Mouse (Mus musculus) forebrain, embryonic 15.5 days (tissue): ENCODE data around the gene Isyna1. TPM values are rescaled to one million over a fixed set of nuclear protein-coding genes. Genes with fewer than 3 reads are reported as not detected.

Source experiments
- ATAC-seq: fragments of 200-750 bp; cut with Nextera tagmentation; replicated peaks from 2 replicates; pipeline ENCODE4 v1.8.0; 2017; ENCODE audit warnings: mild to moderate bottlenecking, moderate TSS enrichment, moderate library complexity
- H3K27ac ChIP-seq: fragments of 300-500 bp; sonication (generic); replicated peaks from 2 replicates; pipeline ENCODE4 v1.5.1; 2015; ENCODE audit warnings: mild to moderate bottlenecking, inconsistent platforms
- H3K27me3 ChIP-seq: fragments of 300-500 bp; sonication (generic); 2 replicates; pipeline ENCODE4 v1.6.1; 2015; ENCODE audit warnings: inconsistent platforms
- H3K36me3 ChIP-seq: fragments of 300-500 bp; sonication (generic); 2 replicates; pipeline ENCODE4 v1.6.1; 2015; ENCODE audit warnings: mild to moderate bottlenecking, inconsistent platforms
- H3K4me1 ChIP-seq: fragments of 300-500 bp; sonication (generic); 2 replicates; pipeline ENCODE4 v1.6.1; 2015; ENCODE audit warnings: inconsistent platforms
- H3K4me2 ChIP-seq: fragments of 300-500 bp; sonication (generic); replicated peaks from 2 replicates; pipeline ENCODE4 v1.6.1; 2015; ENCODE audit warnings: mild to moderate bottlenecking, inconsistent platforms
- H3K4me3 ChIP-seq: fragments of 300-500 bp; sonication (generic); 2 replicates; pipeline ENCODE4 v1.5.1; 2015; ENCODE audit warnings: mild to moderate bottlenecking, inconsistent platforms
- H3K9ac ChIP-seq: fragments of 300-500 bp; sonication (generic); replicated peaks from 2 replicates; pipeline ENCODE4 v1.6.1; 2015; ENCODE audit warnings: mild to moderate bottlenecking, inconsistent platforms
- H3K9me3 ChIP-seq: fragments of 300-500 bp; sonication (generic); 2 replicates; pipeline ENCODE4 v1.6.1; 2016; ENCODE audit warnings: inconsistent platforms
- WGBS: fragments of 180-500 bp; shearing (Covaris S2); methylation state at CpG from one replicate; pipeline ENCODE4 v1.1.7; 2015; ENCODE audit warnings: mixed read lengths; 5-methylcytosine and 5-hydroxymethylcytosine counted together
- polyA plus RNA-seq: library from polyadenylated mRNA; unstranded; fragments of >200 nt; fragmentation: Nextera tagmentation; extraction: Ambion mirVana; gene quantifications from 2 replicates; pipeline ENCODE4 v1.2.1, GENCODE M21; 2015

The Isyna1 gene
- polyA plus RNA-seq, 1 experiment from 2014 or later: 116 TPM

DNA sequence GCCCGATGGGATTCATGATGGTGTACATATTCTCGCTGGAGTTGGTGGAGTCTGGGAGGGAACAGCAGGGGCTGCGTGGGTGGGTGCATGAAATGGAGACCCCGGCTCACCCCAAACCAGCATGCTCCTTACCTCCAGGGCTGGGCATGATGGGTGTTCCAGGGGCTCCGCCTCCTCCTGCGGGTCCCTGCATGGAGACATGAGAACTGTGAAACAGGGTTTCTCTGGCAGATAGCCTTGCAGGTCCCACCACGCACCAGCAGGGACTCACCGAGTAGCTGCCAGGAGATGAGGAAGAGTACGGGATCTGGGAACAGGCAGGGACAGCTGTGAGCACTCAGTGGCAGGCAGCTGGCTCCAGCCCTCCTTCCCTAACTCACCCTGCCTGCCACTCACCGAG lies 4.5 kb downstream of the Isyna1 start:
- Histone ChIP-seq H3K9ac (peak overlapping the region; percentile 66), H3K4me3 (peak overlapping the region; percentile 49), H3K4me2 (peak overlapping the region; percentile 90), H3K9me3 (no peaks in the 10 kb centered on the region), H3K4me1 (peaks cover 63% of the 10 kb centered on the region), H3K27me3 (no peaks in the 10 kb centered on the region), H3K36me3 (0 out of 2 replicates have a peak, but pooled peaks cover 2% of the 10 kb centered on the region), H3K27ac (no peak overlapping the region)
- 12% methylated on average over 10 of the region's 10 CpGs for WGBS
- peak; percentile 1; the same call in 1 of the 2 replicates for ATAC-seq

DNA sequence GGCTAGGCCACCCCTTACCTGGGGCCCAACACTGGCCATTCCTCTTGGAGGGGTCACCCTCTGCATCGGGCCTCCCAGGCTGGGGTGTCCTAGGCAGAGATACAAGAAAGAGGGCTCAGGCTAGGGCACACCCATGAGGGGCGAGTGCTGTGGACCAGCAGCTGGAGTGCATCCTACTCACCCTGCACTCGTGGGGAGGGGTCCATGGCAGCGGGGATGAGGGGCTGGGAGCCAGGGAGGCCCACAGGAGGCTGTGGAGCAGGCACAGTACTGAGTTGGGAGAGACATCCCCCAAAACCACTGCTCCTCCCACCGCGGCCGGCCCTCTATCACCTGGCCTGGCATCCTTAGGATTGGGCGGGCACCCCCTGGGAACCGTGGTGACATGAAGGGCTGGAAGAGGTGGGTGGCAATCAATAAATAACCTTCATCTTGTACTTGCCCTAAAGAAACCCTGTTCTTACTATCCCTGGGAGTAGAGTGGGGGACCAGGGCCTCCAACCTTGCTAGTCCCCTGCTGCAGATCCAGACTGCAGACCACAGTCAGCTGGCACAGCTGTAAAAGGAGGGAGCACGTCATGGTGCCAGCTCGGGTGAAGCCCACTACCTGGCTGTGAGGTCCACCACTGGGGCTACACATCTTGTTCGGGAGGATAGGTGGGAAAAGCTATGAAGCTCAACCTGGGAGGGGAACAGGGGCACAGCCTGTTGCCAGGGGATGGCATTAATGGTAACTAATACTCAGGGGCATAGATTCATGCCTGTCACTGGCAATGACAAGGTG lies 5.5 kb downstream of the Isyna1 start:
- H3K9ac ChIP-seq: no peak overlapping the region
- 87% methylated on average over 12 of the region's 12 CpGs for WGBS
- no peak for ATAC-seq
- H3K4me1 ChIP-seq: peaks cover 55% of the 10 kb centered on the region
- H3K27ac ChIP-seq: no peak overlapping the region
- no peaks in the 10 kb centered on the region for H3K27me3 ChIP-seq
- H3K9me3 ChIP-seq: no peaks in the 10 kb centered on the region
- H3K36me3 ChIP-seq: 0 out of 2 replicates have a peak, but pooled peaks cover 2% of the 10 kb centered on the region
- H3K4me2 ChIP-seq: no peak overlapping the region
- H3K4me3 ChIP-seq: no peak overlapping the region

DNA sequence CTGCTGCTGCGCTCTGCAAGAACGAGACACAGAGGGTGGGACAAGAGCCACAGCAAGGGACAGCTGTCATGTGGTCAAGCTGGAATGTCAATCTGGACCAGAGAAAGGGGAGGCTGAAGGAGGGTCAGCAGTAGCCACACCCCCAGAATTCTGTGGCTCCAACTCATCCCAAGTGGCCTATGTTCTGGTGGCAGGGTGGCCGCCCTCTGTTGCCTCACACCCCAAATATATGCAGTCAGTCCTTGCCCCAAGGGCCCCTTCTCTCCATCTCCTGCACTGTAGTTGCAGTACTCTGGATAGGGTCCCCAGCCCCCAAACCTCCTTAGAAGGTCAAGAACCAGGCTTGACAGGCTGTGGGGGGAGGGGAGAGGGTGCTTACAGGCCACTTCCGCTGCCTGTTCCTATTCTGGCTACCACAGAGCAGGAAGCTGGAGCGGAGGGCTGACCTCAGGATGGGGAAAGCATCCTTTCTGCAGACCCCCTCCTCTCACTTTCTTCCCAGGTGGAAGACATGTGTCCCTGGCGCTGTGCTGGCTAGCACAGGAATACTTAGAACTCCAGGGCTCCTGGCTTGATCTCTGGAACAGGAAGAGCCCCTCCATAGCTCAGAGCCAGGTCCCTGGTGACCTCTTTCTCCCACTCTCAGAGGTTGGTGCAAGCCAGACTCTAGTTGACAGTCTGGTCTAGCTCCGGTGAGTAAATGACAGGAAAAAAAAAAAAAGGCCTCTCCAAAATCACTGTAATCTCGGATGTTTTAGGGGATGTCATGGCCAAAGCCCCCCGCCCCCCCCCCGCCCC lies 6.5 kb downstream of the Isyna1 start:
- H3K4me2 ChIP-seq: peak overlapping the region; percentile 38
- no peaks in the 10 kb centered on the region for H3K9me3 ChIP-seq
- H3K9ac ChIP-seq: peak overlapping the region; percentile 26
- peak overlapping the region; percentile 60 for H3K27ac ChIP-seq
- 20% methylated on average over 9 of the region's 10 CpGs for WGBS
- H3K36me3 ChIP-seq: no peaks in the 10 kb centered on the region
- peak; percentile 3; the same call in 1 of the 2 replicates for ATAC-seq
- peak overlapping the region; percentile 19 for H3K4me3 ChIP-seq
- peaks cover 45% of the 10 kb centered on the region for H3K4me1 ChIP-seq
- H3K27me3 ChIP-seq: no peaks in the 10 kb centered on the region

DNA sequence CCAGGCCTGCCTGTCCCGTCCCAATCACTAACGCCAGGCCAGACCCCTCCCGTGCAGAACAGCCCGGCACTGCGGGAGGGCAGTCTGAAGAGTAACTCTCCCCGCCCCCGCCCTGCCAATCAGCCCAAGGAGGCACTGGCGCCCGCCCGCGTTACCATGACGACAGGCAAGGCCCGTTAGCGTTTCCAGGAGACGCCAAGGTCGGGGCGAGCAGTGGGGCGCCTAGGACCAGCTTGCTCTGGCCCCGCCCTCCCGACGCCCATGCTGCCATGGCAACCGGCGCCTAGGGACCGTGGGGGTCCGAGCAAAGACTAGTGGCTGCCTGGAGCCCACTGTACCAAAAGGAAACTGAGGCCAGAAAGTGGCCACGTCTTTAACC lies 7.1 kb downstream of the Isyna1 start:
- H3K27me3 ChIP-seq: no peaks in the 10 kb centered on the region
- H3K4me2 ChIP-seq: peak overlapping the region; percentile 38
- peak; percentile 32 for ATAC-seq
- peaks cover 45% of the 10 kb centered on the region for H3K4me1 ChIP-seq
- H3K9ac ChIP-seq: peak overlapping the region; percentile 26; the same call in 1 of the 2 replicates
- H3K4me3 ChIP-seq: peak overlapping the region; percentile 19
- H3K9me3 ChIP-seq: no peaks in the 10 kb centered on the region
- WGBS: 1% methylated on average over 26 of the region's 26 CpGs
- peak overlapping the region; percentile 60 for H3K27ac ChIP-seq
- no peaks in the 10 kb centered on the region for H3K36me3 ChIP-seq

DNA sequence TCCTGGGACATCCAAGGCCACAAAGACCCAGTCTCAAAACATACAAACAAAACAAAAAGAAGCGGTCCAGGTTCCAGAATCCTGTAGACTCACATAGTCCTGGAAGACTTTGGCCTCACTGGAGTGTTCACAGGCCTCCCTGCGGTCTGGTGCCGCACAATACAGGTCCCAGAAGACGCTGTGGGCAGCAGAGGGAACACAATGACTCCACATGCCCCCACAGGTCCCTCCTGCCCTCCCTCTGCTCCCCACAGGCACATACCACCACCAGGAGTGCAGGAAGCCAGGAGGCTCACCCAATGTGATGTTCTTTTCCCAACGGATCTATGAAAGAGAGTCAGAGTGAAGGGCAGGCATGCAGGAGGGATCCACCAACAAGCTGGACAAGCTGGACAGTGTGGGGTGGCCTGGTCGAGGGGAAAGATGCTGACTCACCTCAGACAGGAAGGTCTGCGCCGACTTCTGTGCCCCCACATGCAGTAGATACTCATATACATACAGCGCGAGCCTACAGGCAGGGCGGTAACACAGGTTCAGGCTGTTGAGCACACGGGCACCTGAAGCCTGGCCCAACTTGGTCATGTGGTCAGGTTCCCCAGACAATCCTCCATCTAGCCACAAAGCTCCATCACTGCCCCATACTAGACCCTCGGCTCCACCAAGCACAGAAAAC lies 8.1 kb downstream of the Isyna1 start:
- Histone ChIP-seq H3K27ac (no peak overlapping the region), H3K4me2 (no peak overlapping the region), H3K4me1 (peaks cover 48% of the 10 kb centered on the region), H3K36me3 (no peaks in the 10 kb centered on the region), H3K27me3 (no peaks in the 10 kb centered on the region), H3K9ac (no peak overlapping the region), H3K9me3 (no peaks in the 10 kb centered on the region), H3K4me3 (no peak overlapping the region)
- ATAC-seq: no peak
- 94% methylated on average over 13 of the region's 13 CpGs for WGBS

DNA sequence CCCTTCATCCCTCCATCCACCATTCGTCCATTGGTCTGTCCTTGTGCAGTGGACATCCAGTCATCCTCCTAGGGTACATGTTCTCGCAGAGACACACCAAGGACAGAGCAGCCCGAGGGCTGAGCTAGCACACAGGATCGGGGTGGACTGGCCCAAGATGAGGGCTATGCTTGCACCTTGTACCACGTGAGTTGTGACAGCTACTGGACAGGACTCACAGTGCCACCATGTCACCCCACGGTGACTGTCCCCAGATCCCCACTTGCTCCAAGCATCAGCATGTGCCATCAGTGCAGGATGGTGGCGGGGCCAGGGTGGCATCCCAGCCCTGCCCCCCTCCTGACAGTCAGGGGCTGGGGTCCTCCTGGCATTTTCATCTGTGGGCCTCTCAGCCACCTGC lies 10.4 kb downstream of the Isyna1 start:
- H3K27ac ChIP-seq: no peak overlapping the region
- H3K9me3 ChIP-seq: no peaks in the 10 kb centered on the region
- no peaks in the 10 kb centered on the region for H3K36me3 ChIP-seq
- H3K4me1 ChIP-seq: peaks cover 47% of the 10 kb centered on the region
- no peak overlapping the region for H3K4me3 ChIP-seq
- 82% methylated on average over 7 of the region's 7 CpGs for WGBS
- H3K9ac ChIP-seq: no peak overlapping the region
- no peak for ATAC-seq
- H3K4me2 ChIP-seq: no peak overlapping the region
- peaks cover 4% of the 10 kb centered on the region; the same call in 1 of the 2 replicates for H3K27me3 ChIP-seq

DNA sequence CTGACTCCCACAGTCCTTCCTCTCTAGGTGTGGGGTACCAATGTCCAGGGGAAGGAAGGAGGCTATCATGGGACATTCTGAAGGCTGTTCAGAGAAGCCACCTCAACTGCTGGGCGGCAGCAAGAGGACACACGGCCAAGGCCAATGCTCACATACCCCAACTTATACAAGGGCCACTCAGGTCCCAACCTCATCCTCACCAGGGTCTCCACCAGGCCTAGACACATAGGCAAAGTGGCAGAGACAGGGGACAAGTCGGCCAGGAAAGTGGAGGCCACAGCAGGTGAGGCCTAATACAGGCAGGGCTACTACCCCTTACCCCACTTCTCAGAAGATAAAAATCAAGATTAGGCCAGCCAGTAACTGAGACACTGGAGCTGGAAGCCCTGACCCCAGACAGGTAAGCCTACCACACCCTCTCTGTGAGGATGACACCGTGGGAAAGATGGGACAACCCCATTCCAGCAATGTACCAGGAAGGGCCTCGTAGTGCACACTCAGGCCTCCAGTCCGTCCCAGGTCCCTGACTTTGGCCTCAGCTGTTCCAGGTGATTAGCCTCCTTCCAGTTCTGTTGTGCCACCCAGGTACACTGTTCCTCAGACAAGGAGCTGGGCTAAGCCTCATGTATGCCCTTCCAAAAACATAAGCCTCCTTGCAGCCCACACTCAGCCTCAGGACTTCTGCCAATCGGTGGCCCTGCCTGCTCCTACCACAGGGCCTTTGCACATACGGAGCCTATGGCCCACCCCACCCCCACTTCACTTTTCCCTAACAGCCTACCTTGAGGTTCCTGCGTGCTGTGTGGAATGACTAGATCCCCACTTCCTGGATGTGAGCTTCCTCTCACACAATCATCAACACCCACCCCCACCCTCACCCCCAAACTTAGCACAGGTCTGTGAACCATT lies 12.0 kb downstream of the Isyna1 start:
- no peak overlapping the region for H3K4me3 ChIP-seq
- peaks cover 50% of the 10 kb centered on the region for H3K4me1 ChIP-seq
- peak overlapping the region; percentile 63; the same call in 1 of the 2 replicates for H3K4me2 ChIP-seq

DNA sequence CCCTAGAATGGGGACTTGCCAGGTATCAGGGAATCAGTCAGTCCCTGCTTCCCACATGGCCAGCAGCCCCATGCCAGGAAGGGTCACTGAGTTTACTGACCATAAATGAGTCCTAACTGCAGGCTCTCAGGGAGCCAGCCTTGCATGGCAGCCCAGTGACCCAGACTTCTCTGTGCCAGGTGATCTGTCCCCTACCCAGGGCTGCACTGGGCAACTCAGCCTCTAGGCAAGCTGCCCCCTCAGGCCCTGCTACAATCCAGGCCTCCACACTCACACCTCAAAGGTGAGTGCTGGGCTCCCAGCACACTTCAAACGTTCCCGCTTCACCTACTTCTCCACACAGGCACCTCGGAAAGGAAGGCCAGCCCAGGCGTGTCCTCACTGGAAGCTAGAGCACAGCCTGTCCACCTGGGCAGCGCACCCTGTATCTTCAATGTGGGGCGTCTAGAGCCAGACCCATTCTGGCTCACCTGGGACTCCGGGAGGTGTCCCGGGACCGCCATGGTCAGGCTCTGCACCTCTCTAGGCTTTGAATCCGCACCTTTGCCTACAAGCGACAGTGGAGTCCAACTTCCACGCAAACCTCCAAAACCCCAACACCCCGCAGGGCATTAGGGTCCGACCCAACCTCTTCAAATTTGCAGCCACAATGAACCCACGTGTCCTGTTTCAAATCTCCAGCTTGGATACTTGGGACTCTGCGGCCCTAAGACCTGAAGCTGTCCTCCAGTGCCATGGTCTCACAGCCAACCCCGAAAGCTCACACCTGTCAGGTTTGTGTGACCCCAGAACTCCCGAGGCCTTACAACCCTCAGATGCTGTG lies 12.8 kb downstream of the Isyna1 start:
- Histone ChIP-seq H3K27me3 (peaks cover 4% of the 10 kb centered on the region; the same call in 1 of the 2 replicates), H3K4me2 (peak overlapping the region; percentile 63), H3K4me3 (peak overlapping the region; percentile 58), H3K4me1 (peaks cover 52% of the 10 kb centered on the region), H3K36me3 (no peaks in the 10 kb centered on the region), H3K9ac (peak overlapping the region; percentile 71), H3K9me3 (no peaks in the 10 kb centered on the region), H3K27ac (no peak overlapping the region)
- WGBS: 65% methylated on average over 18 of the region's 18 CpGs
- ATAC-seq: no peak

More for the DNA sequence above, 12.0 kb downstream of the Isyna1 start:
- Histone ChIP-seq H3K36me3 (no peaks in the 10 kb centered on the region), H3K27me3 (peaks cover 4% of the 10 kb centered on the region; the same call in 1 of the 2 replicates), H3K27ac (no peak overlapping the region), H3K9me3 (no peaks in the 10 kb centered on the region), H3K9ac (no peak overlapping the region)
- ATAC-seq: no peak
- WGBS: 88% methylated on average over 9 of the region's 9 CpGs

DNA sequence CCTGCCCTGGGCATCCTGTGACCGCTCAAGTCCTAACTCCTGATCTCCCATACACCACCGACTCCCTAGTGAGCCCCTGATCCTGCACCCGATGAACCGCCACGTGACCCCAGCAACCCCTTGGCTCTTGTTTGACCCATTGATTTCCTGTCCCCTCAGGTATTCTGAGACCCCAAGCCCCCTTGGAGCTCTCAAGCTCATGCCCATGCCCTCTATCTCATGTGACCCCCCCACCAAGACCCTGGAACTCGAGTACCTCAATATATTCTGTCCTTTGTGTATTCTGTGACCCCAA lies 13.4 kb downstream of the Isyna1 start:
- no peak for ATAC-seq

DNA sequence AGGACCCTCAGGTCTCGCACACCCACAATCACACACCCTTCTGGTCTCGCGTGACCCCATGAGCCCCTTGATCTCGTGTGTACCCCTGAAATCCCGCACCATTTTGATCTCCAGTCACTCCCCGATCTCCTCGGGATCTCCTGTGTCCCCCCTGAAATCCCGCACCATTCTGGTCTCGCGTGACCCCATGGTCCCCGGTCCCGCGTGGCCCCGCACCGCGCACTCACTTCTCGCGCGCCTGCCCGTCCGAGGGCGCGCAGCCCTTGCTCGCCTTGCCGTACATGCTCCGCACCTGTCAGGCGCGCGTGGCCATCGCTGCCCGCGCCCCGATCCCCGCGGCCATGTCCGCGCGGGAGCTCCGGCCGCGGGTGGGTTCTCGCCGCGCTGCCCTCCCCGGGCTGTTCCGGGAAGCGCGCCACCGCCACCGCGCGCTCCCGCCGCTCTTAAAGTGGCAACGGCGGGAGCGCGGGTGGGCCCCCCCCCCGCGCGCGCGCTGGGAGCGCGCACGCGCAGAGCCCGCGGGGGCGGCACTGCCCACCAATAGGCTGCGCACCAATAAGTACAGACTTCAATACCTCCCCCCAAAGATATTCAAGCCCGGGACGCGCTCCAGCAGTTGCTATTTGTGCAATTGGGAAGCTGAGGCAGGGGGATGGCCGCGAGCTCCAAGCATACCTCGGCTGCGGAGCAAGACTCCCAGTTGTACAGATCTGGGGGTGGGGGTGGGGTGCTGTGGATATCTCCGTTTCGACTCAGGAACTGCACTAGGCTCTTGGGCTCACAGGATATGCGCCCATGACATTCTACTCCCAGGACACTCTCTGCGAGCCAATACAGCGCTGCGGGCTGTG lies 13.9 kb downstream of the Isyna1 start:
- H3K27ac ChIP-seq: peak overlapping the region; percentile 70
- peaks cover 4% of the 10 kb centered on the region; the same call in 1 of the 2 replicates for H3K27me3 ChIP-seq
- peak overlapping the region; percentile 71 for H3K9ac ChIP-seq
- H3K4me3 ChIP-seq: peak overlapping the region; percentile 58
- H3K9me3 ChIP-seq: no peaks in the 10 kb centered on the region
- ATAC-seq: 0 out of 2 replicates have a peak, but pooled peaks have one; percentile 14
- peaks cover 53% of the 10 kb centered on the region for H3K4me1 ChIP-seq
- H3K36me3 ChIP-seq: no peaks in the 10 kb centered on the region
- H3K4me2 ChIP-seq: peak overlapping the region; percentile 63
- 1% methylated on average over 84 of the region's 84 CpGs for WGBS

More for the DNA sequence above, 13.4 kb downstream of the Isyna1 start:
- Histone ChIP-seq H3K27me3 (peaks cover 4% of the 10 kb centered on the region; the same call in 1 of the 2 replicates), H3K9me3 (no peaks in the 10 kb centered on the region), H3K9ac (peak overlapping the region; percentile 71), H3K27ac (peak overlapping the region; percentile 70; the same call in 1 of the 2 replicates), H3K4me1 (peaks cover 53% of the 10 kb centered on the region), H3K4me2 (peak overlapping the region; percentile 63), H3K36me3 (no peaks in the 10 kb centered on the region), H3K4me3 (peak overlapping the region; percentile 58)
- 21% methylated on average over 6 of the region's 6 CpGs for WGBS
